Mouse (Mus musculus) megakaryocyte, embryonic 14.5 days (primary cell): Measurements from ENCODE around the gene Cybrd1.

Experiments used
- FLI1 ChIP-seq: IDR thresholded peaks from 2 replicates; pipeline ENCODE4 v1.6.1; 2012; ENCODE audit warnings: low read length, inconsistent platforms, mixed read lengths
- GATA1 ChIP-seq: IDR thresholded peaks from 3 replicates; pipeline ENCODE4 v1.6.1; 2012; ENCODE audit warnings: mixed read lengths, low read length, inconsistent platforms, borderline replicate concordance

- no peak for TF ChIP-seq GATA1
- no peak for TF ChIP-seq FLI1
Measured at GRCm38 (mm10) chr2:71146266-71146665, 28.5 kb downstream of the Cybrd1 start.
